Mouse (Mus musculus) frontal cortex, adult (tissue): ENCODE measurements around the gene Ston1.

Experiments
- ATAC-seq: cut with Nextera tagmentation; 2 replicates; pipeline ENCODE4 v1.9.2; 2017; ENCODE audit warnings: mild to moderate bottlenecking, moderate library complexity, mixed read lengths; ENCODE audit not compliant: low TSS enrichment

The Ston1 gene

DNA sequence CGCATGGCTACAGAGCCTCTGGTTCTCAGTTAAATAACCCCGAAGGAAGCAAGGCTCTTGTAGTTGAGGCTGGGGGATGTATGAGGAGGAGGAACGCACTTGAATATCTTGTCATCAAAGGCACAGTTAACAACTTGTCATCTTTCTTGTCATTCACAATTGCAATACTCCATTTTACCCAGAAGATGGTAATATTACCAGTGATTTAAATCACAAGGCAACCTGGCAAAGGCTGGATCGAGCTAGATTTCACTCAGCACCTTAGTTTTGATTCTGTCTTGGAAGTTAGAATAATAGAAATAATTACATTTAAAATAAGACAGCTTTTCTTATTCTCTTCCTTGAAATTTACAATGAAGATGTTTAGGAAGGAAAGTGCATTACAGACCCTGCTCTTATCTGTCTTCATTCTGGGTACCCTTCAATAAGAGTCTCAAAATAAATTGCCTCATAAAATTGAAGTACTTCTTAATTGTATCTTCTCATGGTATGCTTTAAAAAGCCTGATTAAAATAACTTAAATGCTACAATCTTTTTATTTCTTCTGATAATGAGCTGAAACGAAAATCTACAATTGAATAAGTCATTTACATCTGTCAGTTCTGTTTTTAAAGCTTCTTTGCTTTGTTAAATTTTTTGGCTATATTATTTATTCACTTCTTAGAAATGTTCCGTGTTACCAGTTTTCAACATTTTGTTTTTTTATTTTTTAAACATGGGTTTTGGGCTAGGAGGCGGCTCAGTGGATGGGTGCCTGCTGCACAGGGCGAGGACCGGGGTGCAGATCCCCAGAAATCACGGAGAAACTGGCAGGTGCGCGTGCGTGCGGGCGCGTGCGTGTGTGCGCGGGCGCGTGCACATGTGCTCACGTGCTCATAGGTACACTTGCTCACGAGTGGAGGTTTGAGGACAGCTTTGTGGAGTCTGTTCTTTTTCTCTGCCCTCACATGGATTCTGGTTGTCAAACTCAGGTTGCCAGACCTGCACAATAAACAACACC, 78.1 kb downstream of the Ston1 start:
- no peak; the same call in 1 of the 2 replicates for ATAC-seq

DNA sequence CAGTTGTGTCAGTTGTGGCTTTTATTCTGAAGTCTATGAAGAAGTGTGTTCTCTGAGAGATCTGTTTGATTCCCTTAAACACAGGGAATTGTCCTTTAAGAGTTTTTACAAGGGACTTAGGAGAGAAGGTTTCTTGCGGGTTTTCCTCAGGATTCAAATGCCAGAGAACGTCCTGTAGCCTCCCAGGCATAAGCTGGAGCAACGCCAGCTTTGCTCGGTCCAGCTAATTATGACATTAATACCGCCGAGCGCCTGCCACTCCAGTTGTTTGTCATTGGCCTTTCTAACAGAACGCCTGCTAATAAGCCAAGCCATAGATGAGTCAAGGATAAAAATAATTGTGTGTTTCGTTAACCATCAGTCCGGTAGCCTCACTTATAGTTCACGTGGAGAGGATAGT, 90.7 kb downstream of the Ston1 start:
- ATAC-seq: no peak

DNA sequence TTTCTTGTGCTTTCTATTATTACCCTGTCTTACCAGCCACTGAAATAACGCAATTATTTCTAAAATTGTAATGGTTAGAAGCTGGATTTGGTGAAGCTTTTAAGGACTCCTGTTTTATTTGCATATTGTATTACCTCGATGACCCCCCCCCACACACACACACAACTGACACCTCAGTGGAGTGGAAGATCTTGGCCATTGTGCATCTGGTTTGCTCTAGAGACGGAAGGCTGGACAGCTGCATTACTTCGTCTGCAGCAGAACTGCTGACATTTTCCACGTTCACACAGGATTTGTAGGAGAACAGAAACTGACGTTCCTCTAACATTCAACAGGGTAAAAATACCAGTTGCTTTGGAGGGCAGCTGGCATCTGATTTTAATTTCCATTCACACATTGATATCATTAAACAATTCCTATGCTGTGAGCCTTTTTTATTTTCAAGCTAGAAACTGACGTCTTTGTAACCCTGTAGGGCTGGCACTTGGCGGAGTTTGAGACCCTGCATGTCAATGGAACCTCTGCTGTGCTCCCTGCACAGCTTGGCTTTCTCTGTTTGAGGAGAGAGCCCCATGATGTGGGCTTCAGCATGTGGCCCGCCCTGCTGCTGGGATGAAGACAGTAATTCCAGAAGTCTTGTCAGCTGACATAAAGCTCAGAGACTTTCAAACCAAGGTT, 99.3 kb downstream of the Ston1 start:
- no peak for ATAC-seq

DNA sequence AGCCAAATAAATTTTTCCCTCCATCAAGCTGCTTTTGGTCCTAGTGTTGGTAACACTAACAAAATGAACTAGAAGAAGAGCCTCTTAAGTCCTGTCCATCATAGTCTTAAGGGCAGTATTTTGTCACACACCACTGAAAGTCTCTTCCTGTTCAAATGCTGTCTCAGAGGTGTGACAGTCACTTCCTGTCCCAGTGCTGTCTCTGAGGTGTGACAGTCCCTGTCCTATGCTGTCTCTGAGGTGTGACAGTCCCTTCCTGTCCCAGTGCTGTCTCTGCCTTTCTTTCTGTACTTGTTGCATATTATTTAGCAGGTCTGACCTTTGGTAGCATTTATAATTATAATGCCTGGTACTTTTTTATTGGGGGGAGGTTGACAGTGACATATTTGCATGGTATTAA, 103.4 kb downstream of the Ston1 start:
- no peak for ATAC-seq

DNA sequence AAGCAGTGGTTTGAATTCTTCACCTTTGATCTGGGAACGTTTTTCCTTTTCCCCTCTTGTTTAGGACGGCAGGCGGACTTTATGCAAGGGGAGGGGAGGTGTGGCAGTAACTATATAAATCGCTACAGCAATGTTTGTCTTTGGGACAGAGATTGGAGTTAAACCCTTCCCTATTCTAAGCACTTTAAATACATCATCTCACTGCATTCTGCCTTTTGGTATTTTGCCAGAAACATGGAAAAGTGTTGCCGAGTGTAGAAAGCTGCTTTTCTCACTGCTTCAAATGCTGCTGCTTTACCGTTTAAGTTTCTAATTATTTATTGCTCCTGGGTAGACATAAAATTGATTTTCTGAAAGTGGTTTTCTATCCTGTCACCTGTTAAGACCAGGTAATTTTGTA, 104.9 kb downstream of the Ston1 start:
- ATAC-seq: no peak

DNA sequence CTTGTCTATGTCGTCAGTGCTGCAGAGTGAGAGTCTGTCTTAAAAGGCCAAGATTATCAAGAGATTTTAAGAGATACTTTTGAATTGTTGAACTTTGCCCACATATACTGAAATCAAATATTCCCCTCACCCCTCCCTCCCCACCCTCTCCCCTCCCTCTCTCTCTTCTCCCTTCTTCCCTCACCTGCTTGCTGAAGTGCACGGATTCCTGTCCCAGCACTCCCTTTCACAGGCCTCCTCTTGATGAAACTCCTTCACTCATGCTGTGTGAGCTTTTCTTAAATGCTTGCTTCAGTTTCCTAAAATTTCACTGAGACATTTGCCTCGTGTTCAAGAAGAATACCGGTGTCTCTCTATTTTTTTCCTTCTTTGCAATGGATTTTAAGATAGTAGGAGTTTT, 105.6 kb downstream of the Ston1 start:
- no peak for ATAC-seq

DNA sequence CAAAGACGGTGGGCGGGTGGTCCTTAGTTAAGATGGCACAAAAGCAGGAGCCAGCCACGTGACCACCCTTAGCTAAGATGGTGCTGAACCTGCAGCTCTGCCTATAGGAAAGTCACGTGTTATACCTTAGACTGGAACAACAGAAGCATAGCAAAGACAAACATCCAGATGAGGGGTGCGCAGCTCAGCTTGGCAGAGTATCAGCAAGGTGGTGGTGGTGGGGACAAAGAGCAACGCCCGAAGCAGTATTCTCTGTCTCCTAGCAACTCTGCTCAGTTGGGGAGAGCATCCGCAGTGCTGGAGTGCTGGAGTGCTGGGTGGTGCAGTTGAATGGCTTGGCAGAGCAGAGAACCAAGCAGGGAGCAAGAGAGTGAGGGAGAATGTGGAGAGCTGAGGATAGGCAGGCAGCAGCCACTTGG, 108.8 kb downstream of the Ston1 start:
- ATAC-seq: no peak
